Comparison of ENCODE assay signal across 13 mouse cellular contexts in the genomic region with DNA sequence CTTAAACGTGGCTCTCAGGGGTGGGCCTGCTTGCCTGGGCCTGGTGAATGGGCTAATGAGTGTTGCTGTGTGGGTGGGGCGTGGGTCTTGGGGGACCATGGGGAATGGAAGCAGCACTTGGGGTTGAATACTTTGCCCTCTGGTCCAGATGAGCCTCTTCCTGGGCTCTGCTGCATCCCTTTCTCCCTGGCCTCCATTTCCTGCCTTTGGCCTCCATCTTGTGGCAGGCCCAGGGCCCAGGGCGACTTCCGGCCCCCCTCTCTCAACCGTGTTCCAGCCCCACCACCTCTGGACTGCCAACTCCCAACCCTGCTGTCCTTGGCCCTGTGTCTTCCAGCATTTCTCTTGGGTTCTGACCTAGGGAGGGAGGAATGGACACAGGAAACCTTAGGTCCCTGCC. TPM values are rescaled to one million over a fixed set of nuclear protein-coding genes. Genes with fewer than 3 reads are reported as not detected.
DNase-seq lines count a peak whose midpoint lies in the region; ATAC-seq and TF ChIP-seq lines count a peak whose summit lies in the region.
"Had no signal": no experiment of that assay in that cellular context is flagged by ENCODE, and none has a peak within 500 bp of the region (broad histone marks: within the 10 kb centered on the region; RNA-seq: fewer than 3 reads in every experiment).

No protein-coding gene starts in this region.

- no peak for TF ChIP-seq CTCF in small intestine, adult 2 months (IDR thresholded peaks at IDR 0.05; ENCODE audit: extremely low read depth, insufficient read length, insufficient replicate concordance, low read depth, low read length)
- TF ChIP-seq CTCF in forebrain, postnatal 0 days (IDR thresholded peaks at IDR 0.05; ENCODE audit: low read depth), result no peak

- H3K36me3 ChIP-seq in forebrain, embryonic 10.5 days (replicated peaks), result peaks cover 25% of the 10 kb centered on the region
- H3K36me3 ChIP-seq in forebrain, embryonic 16.5 days (ENCODE audit: control insufficient read depth, insufficient read depth), result peaks cover 4% of the 10 kb centered on the region; the same call in 1 of the 2 replicates
- peaks cover 18% of the 10 kb centered on the region for H3K36me3 ChIP-seq in midbrain, embryonic 13.5 days
- H3K36me3 ChIP-seq in midbrain, embryonic 16.5 days (ENCODE audit: control insufficient read depth, insufficient read depth, low read length), result peaks cover 13% of the 10 kb centered on the region
- peaks cover 6% of the 10 kb centered on the region; the same call in 1 of the 2 replicates for H3K36me3 ChIP-seq in small intestine, adult 2 months (ENCODE audit: control insufficient read depth, insufficient read depth, low read length)
- peaks cover 18% of the 10 kb centered on the region for H3K36me3 ChIP-seq in forebrain, postnatal 0 days (ENCODE audit: insufficient read depth)

- no peak for ATAC-seq in forebrain, embryonic 16.5 days
- no peak for ATAC-seq in midbrain, embryonic 13.5 days
- no peak for ATAC-seq in midbrain, embryonic 16.5 days
- no peak for ATAC-seq in activated CD4-positive, CD25-positive, alpha-beta regulatory T cell, adult 4 months
- no peak for ATAC-seq in forebrain, postnatal 0 days

- peaks cover 76% of the 10 kb centered on the region for H3K4me1 ChIP-seq in forebrain, embryonic 10.5 days
- peaks cover 36% of the 10 kb centered on the region for H3K4me1 ChIP-seq in forebrain, embryonic 16.5 days (replicated peaks; ENCODE audit: control insufficient read depth, insufficient read depth, low read length)
- peaks cover 51% of the 10 kb centered on the region for H3K4me1 ChIP-seq in midbrain, embryonic 13.5 days (replicated peaks)
- H3K4me1 ChIP-seq in midbrain, embryonic 16.5 days (ENCODE audit: control insufficient read depth, insufficient read depth, low read length), result peaks cover 28% of the 10 kb centered on the region
- peaks cover 12% of the 10 kb centered on the region for H3K4me1 ChIP-seq in small intestine, adult 2 months (ENCODE audit: control insufficient read depth, insufficient read depth, insufficient read length, low read length)
- H3K4me1 ChIP-seq in forebrain, postnatal 0 days (ENCODE audit: insufficient read depth), result peaks cover 18% of the 10 kb centered on the region; the same call in 1 of the 2 replicates

- peak overlapping the region; percentile 58 for H3K27ac ChIP-seq in forebrain, embryonic 10.5 days
- no peak overlapping the region for H3K27ac ChIP-seq in forebrain, embryonic 16.5 days (ENCODE audit: low read length)
- no peak overlapping the region for H3K27ac ChIP-seq in midbrain, embryonic 13.5 days
- H3K27ac ChIP-seq in midbrain, embryonic 16.5 days (ENCODE audit: low read length), result no peak overlapping the region
- no peak overlapping the region for H3K27ac ChIP-seq in small intestine, adult 2 months (ENCODE audit: insufficient read depth, low read depth, low read length)
- H3K27ac ChIP-seq in forebrain, postnatal 0 days (ENCODE audit: low read depth, low read length), result no peak overlapping the region
- H3K27ac ChIP-seq: left cerebral cortex, adult 2 months had no signal

- H3K9ac ChIP-seq in forebrain, embryonic 16.5 days (replicated peaks; ENCODE audit: low read depth, low read length), result no peak overlapping the region
- 0 out of 2 replicates have a peak overlapping the region, but pooled peaks have one; percentile 33 for H3K9ac ChIP-seq in midbrain, embryonic 13.5 days (replicated peaks)
- H3K9ac ChIP-seq in midbrain, embryonic 16.5 days (ENCODE audit: low read depth, low read length), result no peak overlapping the region
- no peak overlapping the region for H3K9ac ChIP-seq in forebrain, postnatal 0 days

- no peak for DNase-seq in forebrain, embryonic 10.5 days (ENCODE audit: extremely low spot score, low spot score)
- peak; percentile 51 to 59 for DNase-seq in heart, postnatal 36 days
- no peak for DNase-seq in forebrain, postnatal 0 days
- DNase-seq: B cell, adult 2 months; right cerebral cortex, adult 18-20 months had no signal

- 61% methylated on average over 5 of the region's 5 CpGs for WGBS in forebrain, embryonic 10.5 days
- whole genome bisulfite sequencing in forebrain, embryonic 16.5 days, result 67% methylated on average over 5 of the region's 5 CpGs
- WGBS in midbrain, embryonic 13.5 days, result 64% methylated on average over 5 of the region's 5 CpGs
- WGBS in midbrain, embryonic 16.5 days, result 57% methylated on average over 5 of the region's 5 CpGs
- WGBS in small intestine, adult 2 months, result 67% methylated on average over 5 of the region's 5 CpGs
- 58% methylated on average over 5 of the region's 5 CpGs for WGBS in forebrain, postnatal 0 days

- H3K4me3 ChIP-seq in forebrain, embryonic 10.5 days, result no peak overlapping the region
- H3K4me3 ChIP-seq in forebrain, embryonic 16.5 days (replicated peaks; ENCODE audit: low read length), result no peak overlapping the region
- no peak overlapping the region for H3K4me3 ChIP-seq in midbrain, embryonic 13.5 days (replicated peaks)
- H3K4me3 ChIP-seq in midbrain, embryonic 16.5 days (ENCODE audit: low read depth, low read length), result no peak overlapping the region
- H3K4me3 ChIP-seq in small intestine, adult 2 months (ENCODE audit: low read depth, low read length), result peak overlapping the region; percentile 36
- H3K4me3 ChIP-seq in forebrain, postnatal 0 days (ENCODE audit: low read depth, low read length), result no peak overlapping the region

- H3K9me3 ChIP-seq in forebrain, embryonic 10.5 days, result no peaks in the 10 kb centered on the region
- H3K9me3 ChIP-seq in forebrain, embryonic 16.5 days (ENCODE audit: control insufficient read depth, low read length), result no peaks in the 10 kb centered on the region
- no peaks in the 10 kb centered on the region for H3K9me3 ChIP-seq in midbrain, embryonic 13.5 days
- H3K9me3 ChIP-seq in midbrain, embryonic 16.5 days (replicated peaks; ENCODE audit: control insufficient read depth, low read length, poor library complexity, severe bottlenecking), result no peaks in the 10 kb centered on the region
- no peaks in the 10 kb centered on the region for H3K9me3 ChIP-seq in forebrain, postnatal 0 days (ENCODE audit: low read length)

- peaks cover 31% of the 10 kb centered on the region for H3K27me3 ChIP-seq in forebrain, embryonic 10.5 days (ENCODE audit: poor library complexity, severe bottlenecking)
- H3K27me3 ChIP-seq in forebrain, embryonic 16.5 days (replicated peaks; ENCODE audit: control insufficient read depth, insufficient read depth, low read length), result peaks cover 17% of the 10 kb centered on the region
- peaks cover 20% of the 10 kb centered on the region for H3K27me3 ChIP-seq in midbrain, embryonic 13.5 days
- peaks cover 13% of the 10 kb centered on the region for H3K27me3 ChIP-seq in midbrain, embryonic 16.5 days (ENCODE audit: control insufficient read depth, insufficient read depth, low read depth, low read length)
- peaks cover 12% of the 10 kb centered on the region for H3K27me3 ChIP-seq in small intestine, adult 2 months (ENCODE audit: control insufficient read depth, insufficient read depth, low read length)
- peaks cover 19% of the 10 kb centered on the region for H3K27me3 ChIP-seq in forebrain, postnatal 0 days (ENCODE audit: insufficient read depth, low read length)

- intact Hi-C loops in heart, postnatal 36 days (cut with DNase I), result loop anchor here (10.0 kb wide), 2 partner anchors 411 to 819 kb away; a partner anchor contains a TSS

- no peak overlapping the region for H3K4me2 ChIP-seq in forebrain, embryonic 16.5 days (ENCODE audit: low read length)
- no peak overlapping the region for H3K4me2 ChIP-seq in midbrain, embryonic 13.5 days (replicated peaks)
- no peak overlapping the region for H3K4me2 ChIP-seq in midbrain, embryonic 16.5 days (ENCODE audit: low read length)
- no peak overlapping the region for H3K4me2 ChIP-seq in forebrain, postnatal 0 days (ENCODE audit: low read depth)
- H3K4me2 ChIP-seq: midbrain, embryonic 11.5 days had no signal

- TF ChIP-seq POLR2A in small intestine, adult 2 months (IDR thresholded peaks at IDR 0.05; ENCODE audit: low read depth, low read length), result no peak

RNA-seq across cellular contexts. Expression of a gene that starts 3.7 kb away (rescaled TPM):
- polyA plus RNA-seq in forebrain, embryonic 10.5 days (2016; fragmentation: Nextera tagmentation; extraction: Ambion mirVana), result 227 TPM in 2 replicates
- 174 and 180 TPM in 2 replicates for polyA plus RNA-seq in forebrain, embryonic 16.5 days (2015; fragmentation: Nextera tagmentation; extraction: Ambion mirVana)
- polyA plus RNA-seq in midbrain, embryonic 13.5 days (2015; fragmentation: Nextera tagmentation; extraction: Ambion mirVana), result 193 and 201 TPM in 2 replicates
- 165 and 167 TPM in 2 replicates for polyA plus RNA-seq in midbrain, embryonic 16.5 days (2015; fragmentation: Nextera tagmentation; extraction: Ambion mirVana)
- 10 to 100 TPM; 32.7 to 38.0 TPM for total RNA-seq in heart, postnatal 36 days (2021)
- polyA plus RNA-seq in small intestine, adult 2 months (2012; rRNA removed), result 25.2 and 45.3 TPM in 2 replicates
- polyA plus RNA-seq in activated CD4-positive, CD25-positive, alpha-beta regulatory T cell, adult 4 months (2017; shearing (Covaris generic)), result 100 to 1,000 TPM; 124 to 159 TPM
- 48.7 and 54.1 TPM in 2 replicates for total RNA-seq in forebrain, postnatal 0 days (2014; rRNA removed)
- 161 and 207 TPM in 2 replicates for polyA plus RNA-seq in forebrain, postnatal 0 days (2015; fragmentation: Nextera tagmentation; extraction: Ambion mirVana)

RNA-seq across cellular contexts. Expression of a gene that starts 4.4 kb away (rescaled TPM):
- 4.5 and 4.7 TPM in 2 replicates for polyA plus RNA-seq in forebrain, embryonic 10.5 days (2016; fragmentation: Nextera tagmentation; extraction: Ambion mirVana)
- polyA plus RNA-seq in forebrain, embryonic 16.5 days (2015; fragmentation: Nextera tagmentation; extraction: Ambion mirVana), result 6.9 and 8.1 TPM in 2 replicates
- polyA plus RNA-seq in midbrain, embryonic 13.5 days (2015; fragmentation: Nextera tagmentation; extraction: Ambion mirVana), result 3.9 and 4.3 TPM in 2 replicates
- 5.1 and 5.3 TPM in 2 replicates for polyA plus RNA-seq in midbrain, embryonic 16.5 days (2015; fragmentation: Nextera tagmentation; extraction: Ambion mirVana)
- total RNA-seq in heart, postnatal 36 days (2021), result 10 to 100 TPM; 19.7 to 20.0 TPM
- polyA plus RNA-seq in small intestine, adult 2 months (2012; rRNA removed), result 0.98 and 2.2 TPM in 2 replicates
- under 1 TPM; 0.23 to 0.36 TPM for polyA plus RNA-seq in activated CD4-positive, CD25-positive, alpha-beta regulatory T cell, adult 4 months (2017; shearing (Covaris generic))
- total RNA-seq in forebrain, postnatal 0 days (2014; rRNA removed), result 4.2 TPM in 2 replicates
- 3.8 and 5.3 TPM in 2 replicates for polyA plus RNA-seq in forebrain, postnatal 0 days (2015; fragmentation: Nextera tagmentation; extraction: Ambion mirVana)

RNA-seq across cellular contexts. Expression of a gene that starts 5.6 kb away (rescaled TPM):
- 7.9 and 10.1 TPM in 2 replicates for polyA plus RNA-seq in forebrain, embryonic 10.5 days (2016; fragmentation: Nextera tagmentation; extraction: Ambion mirVana)
- 13.2 and 14.6 TPM in 2 replicates for polyA plus RNA-seq in forebrain, embryonic 16.5 days (2015; fragmentation: Nextera tagmentation; extraction: Ambion mirVana)
- 15.0 and 15.8 TPM in 2 replicates for polyA plus RNA-seq in midbrain, embryonic 13.5 days (2015; fragmentation: Nextera tagmentation; extraction: Ambion mirVana)
- polyA plus RNA-seq in midbrain, embryonic 16.5 days (2015; fragmentation: Nextera tagmentation; extraction: Ambion mirVana), result 12.0 and 12.7 TPM in 2 replicates
- total RNA-seq in heart, postnatal 36 days (2021), result 1 to 10 TPM; 2.1 to 3.3 TPM
- polyA plus RNA-seq in small intestine, adult 2 months (2012; rRNA removed), result 2.6 and 4.4 TPM in 2 replicates
- 1 to 10 TPM; 5.2 to 7.6 TPM for polyA plus RNA-seq in activated CD4-positive, CD25-positive, alpha-beta regulatory T cell, adult 4 months (2017; shearing (Covaris generic))
- total RNA-seq in forebrain, postnatal 0 days (2014; rRNA removed), result 4.9 and 7.4 TPM in 2 replicates
- polyA plus RNA-seq in forebrain, postnatal 0 days (2015; fragmentation: Nextera tagmentation; extraction: Ambion mirVana), result 16.6 and 19.4 TPM in 2 replicates
- total RNA-seq: common myeloid progenitor, adult 5-6 weeks had no signal

RNA-seq across cellular contexts. Expression of a gene that starts 5.6 kb away (rescaled TPM):
- polyA plus RNA-seq in forebrain, embryonic 10.5 days (2016; fragmentation: Nextera tagmentation; extraction: Ambion mirVana), result 83.9 and 92.7 TPM in 2 replicates
- polyA plus RNA-seq in forebrain, embryonic 16.5 days (2015; fragmentation: Nextera tagmentation; extraction: Ambion mirVana), result 287 and 291 TPM in 2 replicates
- polyA plus RNA-seq in midbrain, embryonic 13.5 days (2015; fragmentation: Nextera tagmentation; extraction: Ambion mirVana), result 289 and 304 TPM in 2 replicates
- 368 and 379 TPM in 2 replicates for polyA plus RNA-seq in midbrain, embryonic 16.5 days (2015; fragmentation: Nextera tagmentation; extraction: Ambion mirVana)
- total RNA-seq in heart, postnatal 36 days (2021), result 100 to 1,000 TPM; 106 to 113 TPM
- polyA plus RNA-seq in small intestine, adult 2 months (2012; rRNA removed), result 86.6 and 182 TPM in 2 replicates
- polyA plus RNA-seq in activated CD4-positive, CD25-positive, alpha-beta regulatory T cell, adult 4 months (2017; shearing (Covaris generic)), result 100 to 1,000 TPM; 228 to 245 TPM
- 24.6 and 48.0 TPM in 2 replicates for total RNA-seq in forebrain, postnatal 0 days (2014; rRNA removed)
- 520 and 544 TPM in 2 replicates for polyA plus RNA-seq in forebrain, postnatal 0 days (2015; fragmentation: Nextera tagmentation; extraction: Ambion mirVana)

RNA-seq across cellular contexts. Expression of a gene that starts 13.2 kb away (rescaled TPM):
- polyA plus RNA-seq in forebrain, embryonic 10.5 days (2016; fragmentation: Nextera tagmentation; extraction: Ambion mirVana), result 14.6 and 16.1 TPM in 2 replicates
- polyA plus RNA-seq in forebrain, embryonic 16.5 days (2015; fragmentation: Nextera tagmentation; extraction: Ambion mirVana), result 13.2 and 14.8 TPM in 2 replicates
- polyA plus RNA-seq in midbrain, embryonic 13.5 days (2015; fragmentation: Nextera tagmentation; extraction: Ambion mirVana), result 17.7 and 18.7 TPM in 2 replicates
- 12.7 and 13.6 TPM in 2 replicates for polyA plus RNA-seq in midbrain, embryonic 16.5 days (2015; fragmentation: Nextera tagmentation; extraction: Ambion mirVana)
- total RNA-seq in heart, postnatal 36 days (2021), result 1 to 10 TPM; 3.3 to 3.9 TPM
- polyA plus RNA-seq in small intestine, adult 2 months (2012; rRNA removed), result 3.2 and 4.7 TPM in 2 replicates
- 1 to 10 TPM; 2.6 to 4.1 TPM for polyA plus RNA-seq in activated CD4-positive, CD25-positive, alpha-beta regulatory T cell, adult 4 months (2017; shearing (Covaris generic))
- total RNA-seq in forebrain, postnatal 0 days (2014; rRNA removed), result 9.8 and 10.9 TPM in 2 replicates
- polyA plus RNA-seq in forebrain, postnatal 0 days (2015; fragmentation: Nextera tagmentation; extraction: Ambion mirVana), result 8.2 and 9.6 TPM in 2 replicates

Comparison
In these comparisons a context has a peak if more than half of its experiments do, and no peak if none do; other contexts are left out.
1. DNase-seq: peak in heart, postnatal 36 days (2 of 2); none in forebrain, embryonic 10.5 days (single experiment) and forebrain, postnatal 0 days (single experiment).